In genomic region chr15:5143361-5144020, GRCm38 (mm10) we compare ENCODE assay signal across 8 mouse cellular contexts. TPM values are rescaled to one million over a fixed set of nuclear protein-coding genes. Genes with fewer than 3 reads are reported as not detected.
DNase-seq lines count a peak whose midpoint lies in the region; ATAC-seq lines count a peak whose summit lies in the region.

Prkaa1 (plus strand) TSS chr15:5143861.

- no peaks in the 10 kb centered on the region for H3K27me3 ChIP-seq in hindbrain, embryonic 11.5 days (ENCODE audit: control insufficient read depth, insufficient read depth, low read length)
- no peaks in the 10 kb centered on the region for H3K27me3 ChIP-seq in lung, embryonic 16.5 days (ENCODE audit: control insufficient read depth, insufficient read depth, low read depth, low read length)

- peak; percentile 95 for ATAC-seq in hindbrain, embryonic 11.5 days (ENCODE audit: low FRiP score)
- peak; percentile 98 for ATAC-seq in lung, embryonic 16.5 days (ENCODE audit: low read depth)

- H3K9ac ChIP-seq in hindbrain, embryonic 11.5 days (ENCODE audit: low read depth, low read length) = peak within 1 kb of the TSS; percentile 84
- peak within 1 kb of the TSS; percentile 91 for H3K9ac ChIP-seq in lung, embryonic 16.5 days (ENCODE audit: low read length)

- H3K27ac ChIP-seq in hindbrain, embryonic 11.5 days (ENCODE audit: low read depth, low read length) = peak within 1 kb of the TSS; percentile 91
- H3K27ac ChIP-seq in lung, embryonic 16.5 days (ENCODE audit: low read length) = peak within 1 kb of the TSS; percentile 89

- H3K4me3 ChIP-seq in hindbrain, embryonic 11.5 days (ENCODE audit: low read depth, low read length) = peak within 1 kb of the TSS; percentile 85
- H3K4me3 ChIP-seq in lung, embryonic 16.5 days (ENCODE audit: low read length) = peak within 1 kb of the TSS; percentile 94

- no peaks in the 10 kb centered on the region for H3K36me3 ChIP-seq in hindbrain, embryonic 11.5 days (ENCODE audit: control insufficient read depth, insufficient read depth, low read length)
- H3K36me3 ChIP-seq in lung, embryonic 16.5 days (ENCODE audit: control insufficient read depth, insufficient read depth, low read length) = no peaks in the 10 kb centered on the region

- under 1% methylated on average over 29 of the region's 80 CpGs for WGBS in hindbrain, embryonic 11.5 days
- WGBS in lung, embryonic 16.5 days = under 1% methylated on average over 32 of the region's 80 CpGs

- H3K9me3 ChIP-seq in hindbrain, embryonic 11.5 days (ENCODE audit: control insufficient read depth, low read length) = no peaks in the 10 kb centered on the region
- no peaks in the 10 kb centered on the region for H3K9me3 ChIP-seq in lung, embryonic 16.5 days (ENCODE audit: control insufficient read depth, low read length)

- H3K4me2 ChIP-seq in hindbrain, embryonic 11.5 days (replicated peaks; ENCODE audit: low read depth, low read length) = peak within 1 kb of the TSS; percentile 57
- H3K4me2 ChIP-seq in lung, embryonic 16.5 days (ENCODE audit: low read depth, low read length) = peak within 1 kb of the TSS; percentile 71

- no peaks in the 10 kb centered on the region; the same call in 1 of the 2 replicates for H3K4me1 ChIP-seq in hindbrain, embryonic 11.5 days (replicated peaks; ENCODE audit: control insufficient read depth, insufficient read depth, low read length)
- peaks cover 11% of the 10 kb centered on the region for H3K4me1 ChIP-seq in lung, embryonic 16.5 days (replicated peaks; ENCODE audit: control insufficient read depth, insufficient read depth, low read length)

- DNase-seq in NIH3T3 (ENCODE audit: low read depth) = peak; percentile 88
- DNase-seq in cerebellum, adult 9-10 months = peak; percentile 79
- peak; percentile 32 to 77 for DNase-seq in frontal cortex, postnatal 10 days (ENCODE audit: low spot score in 2 of 2)
- peak; percentile 84 for DNase-seq in hindbrain, embryonic 11.5 days (ENCODE audit: low spot score)
- DNase-seq in layer of hippocampus, postnatal 10 days (ENCODE audit: low spot score in 2 of 2) = peak; percentile 61 to 83
- peak; percentile 66 for DNase-seq in ovary, postnatal 14 days (ENCODE audit: low spot score)
- peak; percentile 63 to 75 for DNase-seq in thymus, postnatal 36 days

RNA-seq across cellular contexts. Expression of gene Prkaa1, which starts in this region (rescaled TPM):
- polyA plus RNA-seq in hindbrain, embryonic 11.5 days (2014; fragmentation: Nextera tagmentation; extraction: Ambion mirVana) = 19.8 and 20.6 TPM in 2 replicates
- 10 to 100 TPM; 19.9 to 21.3 TPM for total RNA-seq in layer of hippocampus, postnatal 10 days (2021)
- polyA plus RNA-seq in lung, embryonic 16.5 days (2015; fragmentation: Nextera tagmentation; extraction: Ambion mirVana) = 19.8 and 21.0 TPM in 2 replicates

Comparison
In these comparisons a context has a peak if more than half of its experiments do, and no peak if none do; other contexts are left out.
1. Peak in every context shown above with its lines: DNase-seq, ATAC-seq, H3K4me3 ChIP-seq and H3K27ac ChIP-seq.